ENCODE assay signal across 8 mouse cellular contexts in genomic region chr16:78302678-78303050, GRCm38 (mm10). TPM values are rescaled to one million over a fixed set of nuclear protein-coding genes. Genes with fewer than 3 reads are reported as not detected.
DNase-seq lines count a peak whose midpoint lies in the region; ATAC-seq and TF ChIP-seq lines count a peak whose summit lies in the region.

No protein-coding gene starts in this region.

- H3K9ac ChIP-seq in lung, embryonic 14.5 days: peak overlapping the region; percentile 75
- peak overlapping the region; percentile 75 for H3K9ac ChIP-seq in heart, postnatal 0 days (replicated peaks; ENCODE audit: low read depth, low read length)
- H3K9ac ChIP-seq in midbrain, embryonic 15.5 days: peak overlapping the region; percentile 90

- WGBS in lung, embryonic 14.5 days: 6% methylated on average over 10 of the region's 10 CpGs
- WGBS in heart, postnatal 0 days: 4% methylated on average over 10 of the region's 10 CpGs
- WGBS in midbrain, embryonic 15.5 days: 2% methylated on average over 10 of the region's 10 CpGs
- 21% methylated on average over 10 of the region's 10 CpGs for whole genome bisulfite sequencing in thymus, adult 2 months

- TF ChIP-seq CTCF in lung, embryonic 14.5 days (IDR thresholded peaks at IDR 0.05; ENCODE audit: low read depth): no peak
- TF ChIP-seq CTCF in heart, postnatal 0 days (IDR thresholded peaks at IDR 0.05; ENCODE audit: low read depth): no peak
- no peak for TF ChIP-seq CTCF in thymus, adult 2 months (IDR thresholded peaks at IDR 0.05; ENCODE audit: borderline replicate concordance, control insufficient read depth, extremely low read depth, insufficient read depth, low read length, poor library complexity)

- DNase-seq in lung, embryonic 14.5 days: peak; percentile 55
- DNase-seq in lung, postnatal 4 days: no peak
- peak; percentile 28 to 30 for DNase-seq in cerebellum, postnatal 36 days
- peak; percentile 41 for DNase-seq in heart, postnatal 0 days (ENCODE audit: low spot score)
- peak; percentile 46 for DNase-seq in layer of hippocampus, adult 9-11 months
- no peak for DNase-seq in thymus, adult 2 months
- DNase-seq in adipocyte (ENCODE audit: low spot score): no peak

- no peak for TF ChIP-seq EP300 in heart, postnatal 0 days (IDR thresholded peaks at IDR 0.05; ENCODE audit: low read depth)

- no peaks in the 10 kb centered on the region for H3K9me3 ChIP-seq in lung, embryonic 14.5 days (ENCODE audit: low read depth, low read length)
- H3K9me3 ChIP-seq in heart, postnatal 0 days (replicated peaks; ENCODE audit: control insufficient read depth, low read length): no peaks in the 10 kb centered on the region
- no peaks in the 10 kb centered on the region for H3K9me3 ChIP-seq in midbrain, embryonic 15.5 days

- peak overlapping the region; percentile 96 for H3K4me2 ChIP-seq in lung, embryonic 14.5 days
- H3K4me2 ChIP-seq in heart, postnatal 0 days (ENCODE audit: low read depth, low read length): peak overlapping the region; percentile 77
- H3K4me2 ChIP-seq in midbrain, embryonic 15.5 days: peak overlapping the region; percentile 78

- TF ChIP-seq POLR2A in thymus, adult 2 months (IDR thresholded peaks at IDR 0.05; ENCODE audit: control insufficient read depth, extremely low read depth, insufficient read depth, low read length, poor library complexity): no peak

- peaks cover 20% of the 10 kb centered on the region for H3K27me3 ChIP-seq in lung, embryonic 14.5 days (ENCODE audit: insufficient read depth, low read length)
- H3K27me3 ChIP-seq in heart, postnatal 0 days (ENCODE audit: control insufficient read depth, insufficient read depth, low read length): no peaks in the 10 kb centered on the region
- no peaks in the 10 kb centered on the region for H3K27me3 ChIP-seq in midbrain, embryonic 15.5 days (replicated peaks)
- H3K27me3 ChIP-seq in thymus, adult 2 months (ENCODE audit: control insufficient read depth, insufficient read depth, low read length): peaks cover 7% of the 10 kb centered on the region

- H3K4me1 ChIP-seq in lung, embryonic 14.5 days (ENCODE audit: insufficient read depth): peaks cover 4% of the 10 kb centered on the region; the same call in 1 of the 2 replicates
- H3K4me1 ChIP-seq in heart, postnatal 0 days (ENCODE audit: control insufficient read depth, insufficient read depth): peaks cover 11% of the 10 kb centered on the region
- peaks cover 39% of the 10 kb centered on the region for H3K4me1 ChIP-seq in midbrain, embryonic 15.5 days
- H3K4me1 ChIP-seq in thymus, adult 2 months (replicated peaks; ENCODE audit: control insufficient read depth, insufficient read depth, low read length): peaks cover 8% of the 10 kb centered on the region

- H3K4me3 ChIP-seq in lung, embryonic 14.5 days (ENCODE audit: low read depth, low read length): peak overlapping the region; percentile 77
- peak overlapping the region; percentile 64 for H3K4me3 ChIP-seq in heart, postnatal 0 days (ENCODE audit: low read depth, low read length)
- peak overlapping the region; percentile 79 for H3K4me3 ChIP-seq in midbrain, embryonic 15.5 days
- H3K4me3 ChIP-seq in thymus, adult 2 months (ENCODE audit: control insufficient read depth, insufficient read depth, low read length): no peak overlapping the region

- H3K36me3 ChIP-seq in lung, embryonic 14.5 days (ENCODE audit: insufficient read depth): no peaks in the 10 kb centered on the region
- H3K36me3 ChIP-seq in heart, postnatal 0 days (replicated peaks; ENCODE audit: control insufficient read depth, insufficient read depth, low read length): no peaks in the 10 kb centered on the region
- no peaks in the 10 kb centered on the region for H3K36me3 ChIP-seq in midbrain, embryonic 15.5 days (replicated peaks)
- H3K36me3 ChIP-seq in thymus, adult 2 months (ENCODE audit: control insufficient read depth, insufficient read depth, low read length): no peaks in the 10 kb centered on the region

- no peak for ATAC-seq in lung, embryonic 14.5 days (ENCODE audit: insufficient read depth)
- ATAC-seq in heart, postnatal 0 days (ENCODE audit: insufficient read depth, low read depth): no peak
- no peak for ATAC-seq in midbrain, embryonic 15.5 days (replicated peaks)

- H3K27ac ChIP-seq in lung, embryonic 14.5 days (ENCODE audit: low read depth): no peak overlapping the region
- H3K27ac ChIP-seq in heart, postnatal 0 days (ENCODE audit: low read depth): no peak overlapping the region
- peak overlapping the region; percentile 97 for H3K27ac ChIP-seq in midbrain, embryonic 15.5 days
- no peak overlapping the region for H3K27ac ChIP-seq in thymus, adult 2 months (ENCODE audit: control insufficient read depth, insufficient read depth, low read length)

RNA-seq across cellular contexts. Expression of gene Cxadr, which starts 1.4 kb away (rescaled TPM):
- 20.2 and 22.6 TPM in 2 replicates for polyA plus RNA-seq in lung, embryonic 14.5 days (2014; fragmentation: Nextera tagmentation; extraction: Ambion mirVana)
- total RNA-seq in heart, postnatal 0 days (2014; rRNA removed; ENCODE audit: low replicate concordance): 37.1 and 79.9 TPM in 2 replicates
- polyA plus RNA-seq in heart, postnatal 0 days (2015; fragmentation: Nextera tagmentation; extraction: Ambion mirVana): 22.6 and 23.3 TPM in 2 replicates
- 169 and 181 TPM in 2 replicates for polyA plus RNA-seq in midbrain, embryonic 15.5 days (2015; fragmentation: Nextera tagmentation; extraction: Ambion mirVana)
- 2.8 and 4.5 TPM in 2 replicates for polyA plus RNA-seq in thymus, adult 2 months (2012; rRNA removed)

Comparison
In these comparisons a context has a peak if more than half of its experiments do, and no peak if none do; other contexts are left out.
1. DNase-seq: peak in lung, embryonic 14.5 days (single experiment), cerebellum, postnatal 36 days (2 of 2), heart, postnatal 0 days (single experiment) and layer of hippocampus, adult 9-11 months (single experiment); none in lung, postnatal 4 days (0 of 2), thymus, adult 2 months (single experiment) and adipocyte (single experiment).
2. Peak in every context shown above with its lines, with median percentiles within 50 percentile points of each other: H3K4me2 ChIP-seq and H3K9ac ChIP-seq.